Mouse (Mus musculus): ENCODE measurements around the gene Upk3b.
"Not testable (repeated sequence)": the region's sequence is repeated elsewhere in the genome, so short reads cannot be mapped to it uniquely, and the experiment has no call there.

DNA sequence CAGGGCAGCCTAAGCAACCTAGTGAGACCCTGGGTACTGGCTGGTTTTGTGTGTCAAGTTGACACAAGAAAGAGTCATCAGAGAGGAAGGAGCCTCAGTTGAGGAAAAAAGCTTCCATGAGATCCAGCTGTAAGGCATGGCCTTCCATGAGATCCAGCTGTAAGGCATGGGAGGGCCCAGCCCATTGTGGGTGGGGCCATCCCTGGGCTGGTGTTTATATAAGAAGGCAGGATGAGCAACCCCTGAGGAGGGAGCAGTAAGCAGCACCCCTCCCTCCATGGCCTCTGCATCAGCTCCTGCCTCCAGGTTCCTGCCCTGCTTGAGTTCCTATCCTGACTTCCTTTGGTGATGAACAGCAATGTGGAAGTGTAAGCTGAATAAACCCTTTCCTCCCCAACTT lies 10.2 kb downstream of the Upk3b start:
- TF ChIP-seq POLR2AphosphoS2 (IDR thresholded peaks at IDR 0.05; ENCODE audit: low read depth, low read length); MAFK (IDR thresholded peaks at IDR 0.05; ENCODE audit: insufficient replicate concordance, low read length); CTCF (conservative IDR thresholded peaks at IDR 0.05 in 1 of 2, IDR thresholded peaks at IDR 0.05 in 1 of 2; ENCODE audit: low read depth in 2 of 2, low read length in 2 of 2); NELFE (IDR thresholded peaks at IDR 0.05; ENCODE audit: low read depth, low read length); MXI1 (IDR thresholded peaks at IDR 0.05; ENCODE audit: low read depth, low read length); MAZ (IDR thresholded peaks at IDR 0.05; ENCODE audit: low read depth, low read length); ZKSCAN1 (IDR thresholded peaks at IDR 0.05; ENCODE audit: borderline replicate concordance, low read depth, low read length); POLR2A (IDR thresholded peaks at IDR 0.05; ENCODE audit: low read depth, low read length); GABPA (IDR thresholded peaks at IDR 0.05; ENCODE audit: insufficient replicate concordance, low read depth, low read length): not testable (repeated sequence)

All from CH12.LX (cell line).